Mouse (Mus musculus) monocyte, adult 2 months (primary cell): ENCODE results near the gene Frg2f1.
"Not testable (repeated sequence)": the region's sequence is repeated elsewhere in the genome, so short reads cannot be mapped to it uniquely, and the experiment has no call there.

Source experiments
- DNase-seq, 2 experiments: peaks; one replicate each; pipeline ENCODE4 v3.0.0; 2022; ENCODE audit warnings: low spot score in 2 of 2, low read depth in 1 of 2

Gene Frg2f1

GRCm38 (mm10) chr4:119539031-119539824 lies at the start of gene Frg2f1:
TSS of gene Frg2f1 (minus strand) at chr4:119539529.
- DNase-seq, result peak; percentile 63 to 87

GRCm38 (mm10) chr4:119588037-119588436 lies 48.7 kb upstream of the Frg2f1 start:
- DNase-seq, result no peak

GRCm38 (mm10) chr4:119575459-119575858 lies 36.1 kb upstream of the Frg2f1 start:
- DNase-seq, result no peak

GRCm38 (mm10) chr4:119574504-119574903 lies 35.2 kb upstream of the Frg2f1 start:
- DNase-seq, result no peak

GRCm38 (mm10) chr4:119572682-119573081 lies 33.4 kb upstream of the Frg2f1 start:
- DNase-seq, result no peak

- DNase-seq, result no peak
Observed at GRCm38 (mm10) chr4:119566322-119566835, 27.1 kb upstream of the Frg2f1 start.

GRCm38 (mm10) chr4:119563136-119563535 lies 23.8 kb upstream of the Frg2f1 start:
- no peak for DNase-seq

- DNase-seq, result no peak
Observed at GRCm38 (mm10) chr4:119555466-119555865, 16.1 kb upstream of the Frg2f1 start.

- no peak for DNase-seq
Observed at GRCm38 (mm10) chr4:119550864-119551263, 11.5 kb upstream of the Frg2f1 start.

- DNase-seq, result no peak
Observed at GRCm38 (mm10) chr4:119540533-119540890, 1.2 kb upstream of the Frg2f1 start.

- no peak for DNase-seq
Observed at GRCm38 (mm10) chr4:119539836-119540532, 655 bp upstream of the Frg2f1 start.

- DNase-seq, result no peak
Observed at GRCm38 (mm10) chr4:119537436-119537835, 1.9 kb downstream of the Frg2f1 start.

GRCm38 (mm10) chr4:119536615-119537014 lies 2.7 kb downstream of the Frg2f1 start, which contains the start of gene Foxj3:
TSS of gene Foxj3 (plus strand) at chr4:119537004.
- not testable (repeated sequence) for DNase-seq

GRCm38 (mm10) chr4:119535103-119535502 lies 4.2 kb downstream of the Frg2f1 start:
- DNase-seq, result no peak

GRCm38 (mm10) chr4:119531813-119532212 lies 7.5 kb downstream of the Frg2f1 start:
- no peak for DNase-seq

GRCm38 (mm10) chr4:119526329-119526845 lies 12.9 kb downstream of the Frg2f1 start:
- no peak for DNase-seq

- no peak for DNase-seq
Observed at GRCm38 (mm10) chr4:119524466-119524865, 14.9 kb downstream of the Frg2f1 start.

- DNase-seq, result no peak
Observed at GRCm38 (mm10) chr4:119524010-119524409, 15.3 kb downstream of the Frg2f1 start.

- DNase-seq, result no peak
Observed at GRCm38 (mm10) chr4:119523575-119523974, 15.8 kb downstream of the Frg2f1 start.

- no peak for DNase-seq
Observed at GRCm38 (mm10) chr4:119512731-119513141, 26.6 kb downstream of the Frg2f1 start.

GRCm38 (mm10) chr4:119511591-119511990 lies 27.7 kb downstream of the Frg2f1 start:
- DNase-seq, result no peak

GRCm38 (mm10) chr4:119498319-119498848 lies 40.9 kb downstream of the Frg2f1 start:
- DNase-seq, result no peak
